Mouse (Mus musculus) heart, embryonic 14.5 days (tissue): Measurements from ENCODE around the gene Ovol2. TPM values are rescaled to one million over a fixed set of nuclear protein-coding genes. Genes with fewer than 3 reads are reported as not detected.

Source experiments
- ATAC-seq: fragments of 200-750 bp; cut with Nextera tagmentation; 2 replicates; pipeline ENCODE4 v1.8.0; 2017; ENCODE audit warnings: low read depth, moderate TSS enrichment; ENCODE audit not compliant: insufficient number of reproducible peaks, insufficient read depth, low FRiP score
- H3K27ac ChIP-seq, 2 experiments: fragments of 200-500 bp in 1 of 2; fragments of 300-500 bp in 1 of 2; sonication (generic) in 1 of 2; replicated peaks in 1 of 2; 2 replicates each; pipeline ENCODE4 v1.5.1; 2012 to 2014; ENCODE audit warnings: low read depth in 2 of 2, low read length in 2 of 2, control low read depth in 1 of 2, mild to moderate bottlenecking in 1 of 2, mixed read lengths in 1 of 2; ENCODE audit not compliant: control insufficient read depth in 1 of 2, insufficient read depth in 1 of 2
- H3K27me3 ChIP-seq: fragments of 300-500 bp; sonication (generic); 2 replicates; pipeline ENCODE4 v1.6.1; 2014; ENCODE audit warnings: mild to moderate bottlenecking, low read length, control low read depth; ENCODE audit not compliant: control insufficient read depth, insufficient read depth
- H3K36me3 ChIP-seq: fragments of 300-500 bp; sonication (generic); 2 replicates; pipeline ENCODE4 v1.6.1; 2014; ENCODE audit warnings: mild to moderate bottlenecking, control low read depth, low read length, mixed read lengths; ENCODE audit not compliant: control insufficient read depth, insufficient read depth
- H3K4me1 ChIP-seq, 2 experiments: fragments of 200-500 bp in 1 of 2; fragments of 300-500 bp in 1 of 2; sonication (generic) in 1 of 2; 2 replicates each; pipeline ENCODE4 v1.6.1; 2012 to 2014; ENCODE audit warnings: low read length in 2 of 2, control low read depth in 1 of 2, mixed read lengths in 1 of 2; ENCODE audit not compliant: control insufficient read depth in 2 of 2, insufficient read depth in 2 of 2
- H3K4me2 ChIP-seq: fragments of 300-500 bp; sonication (generic); 2 replicates; pipeline ENCODE4 v1.6.1; 2014; ENCODE audit warnings: mild to moderate bottlenecking, low read length
- H3K4me3 ChIP-seq, 2 experiments: fragments of 200-500 bp in 1 of 2; fragments of 300-500 bp in 1 of 2; sonication (generic) in 1 of 2; 2 replicates each; pipeline ENCODE4 v1.5.1; 2012 to 2014; ENCODE audit warnings: low read length in 2 of 2, mild to moderate bottlenecking in 2 of 2, control low read depth in 1 of 2, low read depth in 1 of 2, moderate library complexity in 1 of 2; ENCODE audit not compliant: control insufficient read depth in 1 of 2, insufficient read depth in 1 of 2
- H3K9ac ChIP-seq: fragments of 300-500 bp; sonication (generic); 2 replicates; pipeline ENCODE4 v1.6.1; 2014; ENCODE audit warnings: mild to moderate bottlenecking, low read length
- H3K9me3 ChIP-seq: fragments of 300-500 bp; sonication (generic); 2 replicates; pipeline ENCODE4 v1.6.1; 2016; ENCODE audit warnings: low read length, control low read depth; ENCODE audit not compliant: control insufficient read depth
- WGBS: fragments of 180-500 bp; shearing (Covaris S2); extraction: QIAGEN DNeasy Blood & Tissue Kit; methylation state at CpG from one replicate; pipeline ENCODE4 v1.1.7; 2014; 5-methylcytosine and 5-hydroxymethylcytosine counted together
- polyA plus RNA-seq: library from polyadenylated mRNA; unstranded; fragments of >200 nt; fragmentation: Nextera tagmentation; extraction: Ambion mirVana; gene quantifications from 2 replicates; pipeline ENCODE4 v1.2.1, GENCODE M21; 2014

Ovol2 gene
- polyA plus RNA-seq, 1 experiment from 2014 or later, result 0.18 TPM

DNA sequence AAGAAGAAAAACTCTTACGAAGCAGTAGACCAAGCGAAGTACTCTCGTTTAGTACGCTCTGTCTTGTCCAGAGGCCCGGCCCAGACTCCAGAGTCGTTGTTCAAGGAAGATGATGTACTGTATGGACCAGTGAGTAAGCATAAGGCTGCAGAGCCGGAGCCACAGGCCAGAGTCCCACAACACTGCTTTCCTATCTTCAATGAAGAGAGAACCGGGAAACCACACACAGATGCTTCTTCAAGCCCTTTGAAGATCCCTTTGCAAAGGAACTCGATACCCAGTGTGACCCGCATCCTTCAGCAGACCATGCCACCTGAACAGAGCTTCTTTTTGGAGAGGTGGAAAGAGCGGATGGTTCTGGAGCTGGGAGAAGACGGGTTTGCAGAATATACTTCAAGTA lies 59.9 kb downstream of the Ovol2 start:
- H3K4me2 ChIP-seq, result no peak overlapping the region

GRCm38 (mm10) chr2:144270507-144271420 lies 61.2 kb downstream of the Ovol2 start, which contains the start of the genes Mgme1 and Snx5:
Gene Mgme1 (plus strand): TSS chr2:144270663.
Gene Snx5 (minus strand): TSS chr2:144270906.
- peak within 1 kb of the TSS; percentile 99 for H3K9ac ChIP-seq
- peak within 1 kb of the TSS; percentile 94 to 95 for H3K27ac ChIP-seq
- peak within 1 kb of the TSS; percentile 95 for H3K4me3 ChIP-seq
- H3K9me3 ChIP-seq, result no peaks in the 10 kb centered on the region
- peak within 1 kb of the TSS; percentile 72 for H3K4me2 ChIP-seq
- ATAC-seq, result peak; percentile 94
- peaks cover 26% of the 10 kb centered on the region for H3K36me3 ChIP-seq
- H3K27me3 ChIP-seq, result no peaks in the 10 kb centered on the region
- WGBS, result under 1% methylated on average over 91 of the region's 93 CpGs
- H3K4me1 ChIP-seq, result peaks cover 0 to 37% of the 10 kb centered on the region in 2 experiments; a peak in 2 of 4 replicates

More for the DNA sequence above, 59.9 kb downstream of the Ovol2 start:
- H3K4me1 ChIP-seq, result peaks cover 0 to 29% of the 10 kb centered on the region in 2 experiments; a peak in 2 of 4 replicates
- no peak overlapping the region for H3K4me3 ChIP-seq
- H3K9ac ChIP-seq, result no peak overlapping the region
- WGBS, result 89% methylated on average over 12 of the region's 12 CpGs
- H3K27ac ChIP-seq, result no peak overlapping the region
- no peak for ATAC-seq
- no peaks in the 10 kb centered on the region for H3K27me3 ChIP-seq
- peaks cover 31% of the 10 kb centered on the region for H3K36me3 ChIP-seq
- no peaks in the 10 kb centered on the region for H3K9me3 ChIP-seq

DNA sequence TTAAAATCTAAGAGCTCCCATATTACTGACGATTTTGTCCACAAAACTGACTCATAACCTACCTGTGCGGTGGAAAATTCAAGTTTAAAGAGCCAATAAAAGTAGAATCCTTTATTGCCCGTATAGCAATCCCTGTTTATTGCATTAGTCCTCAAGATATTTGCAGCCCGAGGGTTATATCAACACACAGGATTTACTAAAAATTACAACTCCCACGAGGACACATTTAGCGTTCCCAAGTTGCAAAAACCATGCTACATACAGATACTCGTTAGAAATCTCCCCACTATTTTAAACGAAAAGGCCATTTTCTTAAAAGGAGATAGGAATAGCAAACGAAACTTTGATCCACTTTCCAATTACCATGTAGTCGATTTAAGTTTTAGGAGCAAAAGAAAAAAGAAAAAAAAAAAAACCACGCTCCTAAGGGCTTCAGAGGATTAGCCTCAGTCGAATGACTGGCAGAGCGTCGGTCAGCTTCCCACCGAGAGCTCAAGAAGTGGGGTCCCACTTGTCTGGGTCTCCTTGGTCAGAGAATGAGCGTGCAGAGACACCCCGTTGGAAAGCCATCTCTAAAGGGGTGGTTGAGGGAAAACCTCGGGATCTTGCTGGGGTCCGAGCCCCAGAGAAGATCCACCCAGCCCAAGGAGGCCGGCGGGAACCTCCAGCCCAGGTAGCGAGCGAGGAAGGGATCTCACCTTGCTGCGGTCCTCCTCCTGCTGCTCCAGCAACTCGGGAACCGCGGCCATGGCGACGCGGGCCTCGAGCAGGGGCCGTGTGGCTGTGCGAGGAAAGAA lies 62.1 kb downstream of the Ovol2 start:
- peaks cover 31% of the 10 kb centered on the region for H3K36me3 ChIP-seq
- ATAC-seq, result no peak
- under 1% methylated on average over 26 of the region's 33 CpGs for WGBS
- peak overlapping the region; percentile 95 for H3K4me3 ChIP-seq
- peaks cover 0 to 37% of the 10 kb centered on the region in 2 experiments; a peak in 2 of 4 replicates for H3K4me1 ChIP-seq
- H3K4me2 ChIP-seq, result peak overlapping the region; percentile 72
- peak overlapping the region; percentile 94 to 95 for H3K27ac ChIP-seq
- H3K9me3 ChIP-seq, result no peaks in the 10 kb centered on the region
- H3K27me3 ChIP-seq, result no peaks in the 10 kb centered on the region
- peak overlapping the region; percentile 99 for H3K9ac ChIP-seq

- Histone ChIP-seq H3K27ac (peak overlapping the region in 1 of 2 experiments; percentile 94; a peak in 2 of 4 replicates), H3K9me3 (no peaks in the 10 kb centered on the region), H3K4me1 (peaks cover 0 to 37% of the 10 kb centered on the region in 2 experiments; a peak in 2 of 4 replicates), H3K4me2 (peak overlapping the region; percentile 72), H3K4me3 (peak overlapping the region; percentile 44 to 95), H3K27me3 (no peaks in the 10 kb centered on the region), H3K36me3 (peaks cover 37% of the 10 kb centered on the region), H3K9ac (peak overlapping the region; percentile 99)
- ATAC-seq, result no peak
- WGBS, result under 1% methylated on average over 11 of the region's 11 CpGs
Measured at GRCm38 (mm10) chr2:144269306-144269650, 62.7 kb downstream of the Ovol2 start.

DNA sequence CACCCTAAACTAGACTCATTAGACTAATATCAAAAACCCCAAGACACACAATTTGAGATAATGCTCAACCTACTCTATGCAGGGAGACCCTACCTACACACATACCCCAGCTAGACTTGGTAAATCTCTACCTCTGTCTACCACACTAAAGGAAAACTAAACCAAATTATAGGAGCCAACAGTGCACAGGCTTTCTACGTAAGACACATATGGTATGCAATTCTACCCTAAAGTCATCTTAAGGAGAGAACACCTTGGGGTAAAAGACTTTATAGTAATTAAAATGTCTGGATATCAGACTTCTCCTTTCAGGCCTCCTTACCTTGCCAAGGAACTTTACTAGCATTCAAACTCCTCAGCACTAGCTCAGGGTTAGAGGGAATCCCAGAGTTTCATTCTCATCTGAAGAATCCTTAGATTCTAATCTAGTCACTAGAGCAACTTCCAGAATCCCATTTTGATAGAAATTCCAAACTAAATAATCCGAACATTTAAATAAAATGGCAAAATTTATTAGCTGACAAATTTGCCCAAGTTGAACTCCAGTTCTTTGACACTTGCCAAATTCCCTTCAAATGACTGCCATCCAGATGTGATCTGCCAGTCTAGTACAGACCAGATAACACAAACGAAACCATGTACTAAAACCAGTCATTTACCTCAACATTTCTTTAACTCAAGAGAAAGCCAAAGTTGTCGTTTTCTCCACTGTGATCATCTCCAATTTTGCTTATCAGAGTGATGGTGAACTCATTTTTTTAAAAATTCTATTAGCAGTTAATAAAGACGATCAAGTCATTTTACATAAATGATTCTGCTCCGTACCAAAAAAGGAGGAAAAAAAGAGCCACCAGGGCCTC lies 63.3 kb downstream of the Ovol2 start:
- H3K36me3 ChIP-seq, result peaks cover 37% of the 10 kb centered on the region
- H3K4me3 ChIP-seq, result peak overlapping the region; percentile 44 to 95; a peak in 3 of 4 replicates
- ATAC-seq, result no peak
- peak overlapping the region in 1 of 2 experiments; percentile 94; a peak in 1 of 4 replicates for H3K27ac ChIP-seq
- peak overlapping the region; percentile 72 for H3K4me2 ChIP-seq
- peaks cover 0 to 41% of the 10 kb centered on the region in 2 experiments; a peak in 2 of 4 replicates for H3K4me1 ChIP-seq
- no peaks in the 10 kb centered on the region for H3K27me3 ChIP-seq
- peak overlapping the region; percentile 99 for H3K9ac ChIP-seq
- 8% methylated on average over 6 of the region's 6 CpGs for WGBS
- H3K9me3 ChIP-seq, result no peaks in the 10 kb centered on the region

GRCm38 (mm10) chr2:144267731-144268015 lies 64.3 kb downstream of the Ovol2 start:
- 15% methylated on average over 1 of the region's 1 CpGs for WGBS
- Histone ChIP-seq H3K9ac (peak overlapping the region; percentile 99), H3K4me2 (peak overlapping the region; percentile 72), H3K9me3 (no peaks in the 10 kb centered on the region), H3K27me3 (no peaks in the 10 kb centered on the region), H3K4me1 (peaks cover 0 to 43% of the 10 kb centered on the region in 2 experiments; a peak in 2 of 4 replicates), H3K27ac (no peak overlapping the region), H3K36me3 (peaks cover 33% of the 10 kb centered on the region), H3K4me3 (peak overlapping the region in 1 of 2 experiments; percentile 95; a peak in 2 of 4 replicates)
- ATAC-seq, result no peak
